Mouse (Mus musculus) thymus, postnatal 14 days (tissue): ENCODE results near the gene Rbm8a.

ENCODE experiments used
- DNase-seq: peaks from one replicate; pipeline ENCODE4 v3.0.0; 2021

Gene Rbm8a

DNA sequence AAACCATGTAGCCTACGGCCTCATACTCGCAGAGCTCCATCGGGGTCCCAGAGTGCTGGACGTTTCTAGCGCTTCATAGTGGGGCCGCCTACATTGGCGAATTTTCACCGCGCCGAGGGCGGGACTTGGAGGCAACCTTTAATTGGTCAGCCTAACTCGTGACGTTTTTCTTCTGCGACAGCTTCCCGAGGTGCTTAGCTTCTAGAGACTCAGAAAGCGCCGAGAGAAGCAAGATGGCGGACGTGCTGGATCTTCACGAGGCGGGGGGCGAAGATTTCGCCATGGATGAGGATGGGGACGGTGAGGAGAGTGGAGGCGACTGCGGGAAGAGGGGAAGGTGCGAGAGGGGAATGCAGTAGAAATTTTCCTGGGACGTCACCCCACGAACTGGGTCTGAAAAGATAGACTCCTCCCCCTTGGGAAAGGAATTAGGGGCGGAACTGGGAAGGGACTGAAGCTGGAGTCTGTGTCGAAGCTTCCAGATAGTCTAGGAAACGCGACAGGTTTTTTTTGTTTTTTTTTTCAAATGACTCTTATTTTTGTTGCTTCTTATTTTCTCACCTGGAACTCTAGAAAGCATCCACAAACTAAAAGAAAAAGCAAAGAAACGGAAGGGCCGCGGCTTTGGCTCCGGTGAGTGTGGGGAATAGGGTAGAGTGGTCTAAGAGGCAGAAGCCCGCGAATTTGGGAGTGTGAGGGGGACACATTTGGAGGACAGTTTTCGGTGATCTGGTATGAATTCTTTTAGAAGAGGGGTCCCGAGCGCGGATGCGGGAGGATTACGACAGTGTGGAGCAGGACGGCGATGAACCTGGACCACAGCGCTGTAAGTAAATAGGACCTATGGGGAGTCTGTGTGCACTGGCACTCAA, at the start of gene Rbm8a:
Gene Rbm8a, plus strand, starts transcription at position 205 of the 872 bp plus-strand sequence.
- peak; percentile 95 for DNase-seq

DNA sequence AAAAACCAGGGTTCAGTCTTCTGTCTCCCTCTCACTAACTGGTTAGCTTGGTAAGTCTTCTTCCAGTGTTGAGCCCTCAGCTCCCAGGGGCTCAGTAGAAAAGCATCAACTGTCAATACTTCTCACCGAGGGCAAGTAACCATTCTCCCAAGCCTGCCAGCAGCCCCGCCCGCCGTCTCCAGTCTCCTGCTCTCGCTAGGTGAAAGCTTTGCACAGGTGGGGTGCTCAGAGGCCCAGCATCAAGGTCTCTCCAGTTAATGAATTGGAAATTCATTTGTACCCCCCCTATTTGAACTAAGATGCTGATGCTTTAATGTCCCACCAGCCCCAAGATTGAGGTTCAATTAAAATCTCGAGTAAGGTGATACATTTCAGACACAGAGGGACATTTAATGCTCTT, 48.6 kb upstream of the Rbm8a start:
- DNase-seq, result no peak

DNA sequence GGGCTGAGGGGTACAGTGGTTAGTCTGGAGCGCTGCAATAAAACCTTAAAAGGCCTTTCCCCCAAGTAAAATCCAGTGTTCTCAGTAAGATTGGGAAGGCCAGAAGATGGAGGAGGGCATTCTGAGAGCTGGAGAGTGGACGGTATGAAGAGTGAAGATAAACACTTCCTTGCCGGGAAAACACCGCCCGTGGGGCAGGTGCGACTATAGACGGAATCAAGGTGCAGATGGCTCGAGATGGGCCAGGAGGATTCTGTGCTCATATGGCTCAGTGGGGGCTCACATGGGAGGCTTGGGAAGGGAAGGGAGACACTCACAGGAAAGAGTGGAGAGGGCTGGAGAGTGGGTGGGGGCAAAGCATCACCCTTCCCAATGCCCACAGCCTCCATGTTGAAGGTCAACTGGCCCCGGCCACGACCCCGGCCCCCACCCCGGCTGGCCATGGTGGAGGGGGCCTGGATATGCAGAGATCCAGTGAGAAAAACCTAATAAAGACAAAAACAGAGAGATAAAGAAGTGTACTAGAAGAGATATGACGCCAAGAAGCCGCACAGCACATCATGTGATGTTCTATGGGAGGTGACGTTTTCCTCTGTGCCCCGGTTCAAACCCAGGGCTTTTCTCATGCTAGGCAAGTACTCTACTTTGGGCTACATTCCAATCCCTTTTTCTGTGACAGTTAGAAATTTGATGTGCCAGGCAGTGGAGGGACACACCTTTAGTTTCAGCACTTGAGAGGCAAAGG, 47.8 kb upstream of the Rbm8a start:
- no peak for DNase-seq

DNA sequence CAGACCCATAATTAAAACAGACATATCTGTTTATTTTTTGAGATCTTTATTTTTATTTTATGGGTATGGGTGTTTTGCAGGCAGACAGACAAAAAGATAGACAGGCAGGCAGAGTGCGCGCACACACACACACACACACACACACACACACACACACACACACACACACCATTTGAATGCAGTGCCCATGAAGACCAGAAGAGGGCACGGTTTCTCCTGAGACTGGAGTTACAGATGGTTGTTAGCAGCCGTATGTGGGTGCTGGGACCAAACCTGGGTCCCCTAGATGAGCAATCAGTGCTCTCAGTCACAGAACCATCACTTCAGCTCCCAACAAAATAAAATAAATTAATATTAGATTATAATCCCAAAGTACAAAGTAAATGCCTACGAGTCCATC, 46.3 kb upstream of the Rbm8a start:
- DNase-seq, result no peak

DNA sequence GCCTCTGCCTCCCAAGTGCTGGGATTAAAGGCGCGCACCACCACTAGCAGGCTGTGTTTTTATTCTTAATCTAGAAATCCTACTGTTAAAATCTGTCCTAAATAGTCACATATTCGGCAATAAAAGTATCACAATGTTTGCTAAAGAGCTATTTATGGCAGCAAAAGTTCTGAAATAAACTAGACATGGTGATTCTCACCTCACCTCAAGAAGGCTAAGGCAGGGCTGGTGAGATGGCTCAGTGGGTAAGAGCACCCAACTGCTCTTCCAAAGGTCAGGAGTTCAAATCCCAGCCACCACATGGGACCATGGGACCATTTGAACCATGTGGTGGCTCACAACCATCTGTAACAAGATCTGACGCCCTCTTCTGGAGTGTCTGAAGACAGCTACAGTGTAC, 39.1 kb upstream of the Rbm8a start:
- DNase-seq, result no peak

DNA sequence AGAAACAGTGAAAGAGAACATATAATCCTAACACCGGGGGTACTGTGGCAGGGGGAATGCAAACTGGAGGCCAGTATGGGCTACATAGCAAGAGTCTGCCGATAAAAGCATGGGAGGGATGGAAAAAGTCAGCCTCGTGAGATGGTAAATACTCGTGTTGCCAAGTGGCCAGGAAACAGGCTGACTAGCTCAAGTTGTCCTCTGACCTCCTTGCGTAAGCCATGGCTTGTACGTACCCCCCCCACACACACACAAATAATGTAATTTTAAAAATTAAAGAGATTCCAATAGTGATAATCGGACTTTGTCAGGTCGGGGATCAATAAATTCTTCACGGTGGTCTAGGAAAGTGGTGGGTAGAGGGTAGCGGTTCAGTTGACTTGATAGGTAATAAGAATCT, 36.4 kb upstream of the Rbm8a start:
- no peak for DNase-seq

DNA sequence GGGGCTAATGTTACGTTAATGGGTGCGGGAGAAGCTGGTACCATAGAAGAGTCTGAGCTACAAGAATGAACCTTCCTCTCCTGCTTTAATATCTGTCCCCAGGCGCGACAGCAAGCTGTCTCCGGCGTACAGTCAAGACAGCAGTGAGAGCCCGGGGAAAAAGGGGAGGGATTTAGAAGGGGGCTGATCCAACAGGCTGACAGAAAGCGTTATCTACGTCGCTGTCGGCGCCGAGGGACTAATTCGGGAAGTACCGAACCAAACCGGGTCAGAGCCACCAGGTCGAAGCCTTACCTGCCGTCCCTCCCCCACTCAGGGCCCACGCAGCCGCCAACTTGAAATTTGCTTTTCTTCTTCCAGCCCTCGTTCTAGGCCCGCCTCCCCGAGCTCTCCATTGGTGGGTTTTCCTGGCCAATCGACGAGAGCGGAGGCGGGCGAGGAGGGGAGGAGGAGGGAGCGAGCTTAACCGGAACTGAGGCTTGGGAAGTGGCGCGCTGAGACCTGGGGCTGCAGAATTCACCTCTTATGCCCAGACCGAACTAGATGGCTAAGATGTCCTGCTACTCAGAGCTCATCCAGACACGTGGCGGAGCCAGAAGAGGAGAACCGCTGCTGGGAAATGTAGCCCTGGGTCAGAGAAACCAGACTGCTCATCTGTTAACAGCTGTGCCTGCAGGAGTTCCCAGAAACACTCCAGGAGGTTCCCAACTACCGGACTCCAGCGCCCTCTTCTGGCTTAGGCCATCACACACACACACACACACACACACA, 35.8 kb upstream of the Rbm8a start, which contains the start of gene Polr3gl:
Gene Polr3gl, minus strand, starts transcription at position 392 of the 771 bp plus-strand sequence.
- peak; percentile 96 for DNase-seq

DNA sequence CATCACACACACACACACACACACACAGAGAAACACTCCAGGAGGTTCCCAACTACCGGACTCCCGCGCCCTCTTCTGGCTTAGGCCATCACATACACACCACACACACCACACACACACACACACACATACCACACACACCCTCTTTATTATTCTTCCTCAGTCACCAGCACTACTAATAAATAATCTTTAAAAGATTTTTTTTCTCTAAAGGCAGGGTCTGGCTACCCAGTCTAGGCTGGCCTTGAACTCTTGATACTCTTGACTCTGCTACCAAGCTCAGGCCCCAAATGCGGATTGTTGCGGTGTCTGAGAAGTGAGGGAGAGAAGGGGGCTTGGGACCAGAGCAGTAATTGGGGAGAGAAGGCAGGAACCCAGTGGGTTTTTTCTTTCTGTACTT, 34.9 kb upstream of the Rbm8a start:
- DNase-seq, result no peak

DNA sequence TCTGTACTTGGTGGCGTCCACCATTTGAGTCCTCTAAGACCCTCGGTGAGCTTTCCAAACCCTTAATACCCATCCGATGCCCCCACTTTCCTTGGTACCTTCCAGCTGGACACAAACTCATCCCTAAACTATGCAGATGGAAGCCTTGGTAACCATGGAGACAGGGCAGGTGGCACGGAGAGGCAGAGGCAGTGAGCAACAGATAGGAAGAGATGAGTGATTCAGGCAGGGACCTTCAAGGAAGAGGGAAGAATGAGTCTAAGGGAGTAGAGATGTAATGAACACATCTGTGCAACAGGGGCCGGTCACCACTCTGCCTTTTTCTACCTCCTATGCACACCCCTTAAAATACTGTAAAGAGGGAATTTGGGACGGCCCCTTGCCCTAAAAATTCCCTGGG, 34.1 kb upstream of the Rbm8a start:
- no peak for DNase-seq

DNA sequence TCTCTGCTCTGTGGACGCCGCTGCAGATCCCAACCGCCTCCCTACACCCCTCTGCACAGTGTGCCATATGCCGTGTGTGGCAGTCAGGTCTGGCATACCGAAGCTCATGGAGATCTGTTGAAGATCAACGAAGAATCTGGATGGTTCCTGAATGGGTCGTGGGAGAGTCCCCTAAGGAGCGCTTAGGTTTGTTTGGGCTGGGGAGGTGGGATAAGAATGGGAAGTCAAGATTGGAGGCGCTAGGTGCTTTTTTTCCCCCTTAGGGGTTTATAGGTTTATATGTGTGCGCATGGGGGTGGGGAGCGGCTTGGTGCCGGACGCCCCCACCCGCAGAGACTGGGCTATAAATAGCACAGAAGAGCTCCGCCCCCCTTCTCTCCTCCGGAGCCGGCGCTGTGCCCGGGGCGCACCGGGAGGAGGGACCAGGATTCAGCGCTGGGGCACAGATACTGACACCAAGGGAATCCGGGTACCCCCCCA, 33.5 kb upstream of the Rbm8a start, which contains the start of gene Ankrd34a:
Gene Ankrd34a, plus strand, starts transcription at position 409 of the 480 bp plus-strand sequence.
- DNase-seq, result no peak

DNA sequence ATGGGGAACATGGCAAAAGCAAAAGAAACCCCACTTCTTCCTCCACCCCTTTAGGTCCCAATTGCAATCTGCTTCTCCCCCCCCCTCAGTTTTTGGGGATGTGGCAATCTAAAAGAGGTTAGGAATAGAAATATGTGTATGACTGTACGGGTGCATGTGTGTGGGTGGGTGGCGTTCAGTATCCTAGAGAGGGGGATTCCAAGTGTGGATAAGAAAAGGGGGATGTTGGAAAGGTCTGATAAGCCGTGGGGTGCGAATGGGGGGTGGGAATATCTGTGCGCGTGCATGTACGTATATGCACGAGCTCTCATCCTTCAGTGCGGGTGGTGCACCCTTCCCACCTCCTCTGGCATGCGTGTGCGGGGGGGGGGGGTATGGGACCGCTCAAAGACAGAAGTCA, 32.9 kb upstream of the Rbm8a start:
- no peak for DNase-seq

DNA sequence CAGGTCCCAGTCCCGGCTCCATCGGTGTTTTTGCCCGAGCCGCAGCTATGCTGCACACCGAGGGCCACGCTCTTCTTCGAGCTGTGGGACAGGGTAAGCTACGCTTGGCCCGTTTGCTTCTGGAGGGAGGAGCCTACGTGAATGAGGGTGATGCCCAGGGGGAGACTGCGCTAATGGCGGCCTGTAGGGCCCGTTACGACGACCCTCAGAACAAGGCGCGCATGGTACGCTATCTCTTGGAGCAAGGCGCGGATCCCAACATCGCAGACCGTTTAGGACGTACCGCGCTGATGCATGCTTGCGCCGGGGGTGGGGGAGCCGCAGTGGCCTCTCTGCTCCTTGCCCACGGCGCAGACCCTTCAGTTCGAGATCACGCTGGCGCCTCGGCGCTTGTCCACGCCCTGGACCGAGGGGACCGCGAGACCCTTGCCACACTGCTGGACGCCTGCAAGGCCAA, 32.3 kb upstream of the Rbm8a start:
- no peak for DNase-seq

DNA sequence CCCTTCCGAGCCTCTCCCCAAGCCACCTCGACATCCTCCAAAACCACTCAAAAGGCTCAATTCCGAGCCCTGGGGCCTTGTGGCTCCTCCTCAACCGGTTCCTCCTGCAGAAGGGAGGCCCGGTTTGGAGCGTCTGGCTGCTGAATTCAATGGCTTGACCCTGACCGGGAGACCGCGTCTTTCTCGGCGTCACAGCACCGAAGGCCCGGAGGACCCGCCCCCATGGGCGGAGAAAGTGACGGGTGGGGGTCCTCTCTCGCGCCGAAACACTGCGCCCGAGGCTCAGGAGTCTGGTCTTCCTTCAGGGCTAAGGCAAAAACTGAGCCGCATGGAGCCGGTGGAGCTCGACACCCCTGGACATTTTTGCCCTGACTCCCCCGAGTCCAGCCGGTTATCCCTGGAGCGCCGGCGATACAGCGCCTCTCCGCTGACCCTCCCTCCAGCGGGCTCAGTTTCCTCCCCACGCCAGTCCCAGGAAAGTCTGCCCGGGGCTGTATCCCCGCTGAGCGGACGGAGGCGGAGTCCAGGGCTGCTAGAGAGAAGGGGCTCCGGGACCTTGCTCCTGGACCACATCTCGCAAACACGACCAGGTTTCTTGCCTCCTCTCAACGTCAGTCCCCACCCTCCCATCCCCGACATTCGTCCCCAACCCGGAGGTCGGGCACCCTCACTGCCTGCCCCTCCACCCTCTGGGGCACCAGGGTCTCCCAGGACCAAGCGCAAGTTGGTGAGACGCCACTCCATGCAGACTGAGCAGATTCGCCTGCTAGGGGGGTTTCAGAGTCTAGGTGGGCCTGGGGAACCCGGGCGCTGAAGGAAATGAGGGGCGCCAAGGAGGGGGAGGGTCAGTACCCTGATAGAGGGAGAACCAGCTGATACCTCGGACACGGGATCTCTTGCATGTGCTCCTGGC, 31.3 kb upstream of the Rbm8a start:
- peak; percentile 25 for DNase-seq

DNA sequence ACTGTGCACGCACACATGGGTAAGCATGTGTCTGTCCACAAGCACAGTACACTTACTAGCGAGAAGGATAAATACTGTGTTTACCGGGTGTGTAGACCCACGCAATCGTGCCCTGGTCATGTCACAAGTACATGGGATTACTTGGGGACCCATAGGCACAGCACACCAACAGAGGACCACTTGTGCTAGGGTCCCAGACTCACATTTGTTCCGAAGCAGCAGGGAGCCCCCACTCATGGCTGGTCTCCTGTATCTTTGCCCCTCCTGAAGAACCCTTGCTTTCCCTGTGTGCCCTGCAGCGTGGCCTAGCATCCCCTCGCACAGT, 30.7 kb upstream of the Rbm8a start:
- no peak for DNase-seq

DNA sequence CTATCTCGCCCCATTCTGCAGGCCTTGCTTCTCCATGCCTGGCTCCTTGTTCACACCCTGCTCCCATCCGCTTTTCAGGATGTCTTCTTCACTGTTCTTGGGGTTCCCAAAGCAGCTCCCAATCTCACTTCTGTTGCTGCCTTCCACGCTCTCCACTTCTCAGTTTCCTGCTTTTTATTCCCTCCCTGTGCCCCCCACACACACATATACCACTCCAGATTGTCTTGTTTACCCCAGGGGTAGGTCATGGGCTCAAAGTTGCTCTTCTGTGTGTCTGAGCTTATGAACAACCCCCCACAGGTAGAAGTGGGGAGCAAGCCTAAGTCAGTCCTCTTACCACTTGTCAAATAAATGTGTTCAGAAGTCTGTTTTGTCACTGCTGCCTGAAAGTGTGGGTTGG, 30.3 kb upstream of the Rbm8a start:
- DNase-seq, result no peak

DNA sequence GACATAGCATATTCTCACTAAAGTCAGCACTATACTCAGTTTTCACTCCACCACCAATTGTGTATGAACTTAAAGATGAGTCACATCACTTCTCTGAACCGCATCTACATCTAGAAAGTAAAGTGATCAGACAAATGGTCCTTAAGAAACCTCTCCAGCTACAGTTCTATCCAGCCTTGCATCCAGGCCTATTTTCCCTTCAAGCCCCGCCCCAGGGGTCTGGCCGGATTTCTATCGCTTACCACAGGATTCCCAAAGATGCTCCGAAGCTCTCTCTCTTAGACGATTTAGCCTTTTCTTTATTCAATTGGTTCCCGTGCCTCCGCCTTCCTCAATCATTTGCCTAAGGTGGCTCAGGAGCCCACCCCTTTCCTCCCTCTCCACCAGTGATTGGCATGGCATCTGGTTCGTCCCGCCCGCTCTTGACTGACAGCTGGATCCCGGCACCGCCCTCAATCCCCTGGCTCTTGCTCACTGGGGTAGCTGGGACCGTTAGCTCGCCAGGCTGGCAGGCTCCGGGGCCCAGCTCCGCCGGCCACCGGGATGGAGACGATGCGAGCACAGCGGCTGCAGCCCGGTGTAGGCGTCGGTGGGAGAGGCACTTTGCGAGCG, 29.0 kb upstream of the Rbm8a start, which contains the start of gene Lix1l:
Gene Lix1l, plus strand, starts transcription at position 511 of the 612 bp plus-strand sequence.
- peak; percentile 92 for DNase-seq

DNA sequence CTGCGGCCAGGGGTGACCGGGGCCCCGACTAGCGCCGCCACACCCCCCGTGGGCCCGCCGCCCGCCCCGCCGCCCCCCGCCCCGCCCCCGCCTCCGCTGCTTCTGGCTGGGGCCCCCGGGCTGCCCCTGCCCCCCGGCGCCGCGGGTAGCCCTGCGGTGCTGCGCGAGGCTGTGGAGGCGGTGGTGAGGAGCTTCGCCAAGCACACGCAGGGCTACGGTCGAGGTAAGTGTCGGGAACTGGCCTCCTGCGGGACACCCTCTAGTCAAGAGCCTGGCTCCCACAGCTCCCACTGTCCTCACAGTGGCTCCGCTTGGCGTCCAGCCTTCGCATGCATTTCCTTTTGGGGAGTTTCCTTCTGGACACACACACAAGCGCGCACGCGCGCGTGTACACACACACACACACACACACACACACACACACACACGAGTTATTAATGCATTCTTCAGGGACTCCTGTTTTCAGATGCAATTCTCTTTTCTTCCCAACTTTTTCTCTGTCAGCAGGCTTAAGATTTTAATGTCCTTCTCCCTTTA, 28.4 kb upstream of the Rbm8a start:
- no peak for DNase-seq

DNA sequence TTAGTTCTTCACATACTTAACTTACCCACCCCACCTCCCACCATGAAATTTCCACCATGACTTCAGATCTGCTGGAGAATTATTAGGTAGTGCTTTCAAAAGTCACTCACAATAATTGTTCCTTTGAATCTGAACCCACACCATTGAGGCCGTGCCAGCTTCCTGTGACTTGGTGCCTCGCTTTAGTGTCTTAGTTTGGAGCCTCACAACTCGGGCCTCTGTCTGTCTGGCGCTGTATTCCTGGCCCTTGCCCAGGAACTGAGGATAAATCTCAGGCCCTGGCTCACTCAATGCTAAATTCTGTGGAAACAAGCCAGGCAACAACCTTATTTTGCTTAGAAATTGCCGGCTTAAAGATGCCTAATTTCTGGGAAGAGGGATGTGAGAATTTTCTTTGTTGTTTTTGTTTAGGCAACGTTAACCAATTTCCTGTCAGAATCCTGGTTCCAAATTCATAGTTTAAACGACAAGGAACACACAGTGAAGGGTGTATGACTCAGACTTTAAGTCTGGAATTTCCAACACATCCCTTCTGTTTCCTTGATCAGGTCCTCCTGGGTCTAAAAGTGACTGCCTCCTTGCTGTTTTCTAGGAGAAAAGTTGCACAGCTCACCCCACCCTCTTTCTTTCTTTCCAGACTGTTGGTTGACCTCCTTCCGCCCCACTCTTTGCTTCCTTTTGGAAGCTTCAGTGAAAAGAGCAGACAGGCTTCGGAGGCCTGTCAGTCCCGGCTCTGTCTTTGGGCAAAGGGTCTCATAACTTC, 27.6 kb upstream of the Rbm8a start:
- DNase-seq, result no peak

DNA sequence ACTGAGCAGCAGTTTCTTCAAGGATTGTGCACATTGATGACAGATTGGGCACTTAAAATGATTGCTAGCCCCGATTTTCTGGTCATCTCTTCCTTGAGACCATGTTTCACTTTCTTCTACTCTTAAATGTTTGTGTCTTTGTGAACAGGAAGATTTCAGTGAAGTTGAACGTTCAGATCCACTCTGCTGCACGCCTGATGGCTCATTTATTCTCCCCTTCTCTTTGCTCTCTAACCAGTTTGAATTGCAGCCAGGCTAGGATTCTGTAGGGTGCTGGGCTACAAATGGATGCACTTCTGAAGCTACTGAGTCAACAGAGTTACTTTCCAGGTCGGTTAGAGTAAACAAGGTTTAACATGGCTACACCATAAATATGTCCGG, 27.0 kb upstream of the Rbm8a start:
- DNase-seq, result no peak

DNA sequence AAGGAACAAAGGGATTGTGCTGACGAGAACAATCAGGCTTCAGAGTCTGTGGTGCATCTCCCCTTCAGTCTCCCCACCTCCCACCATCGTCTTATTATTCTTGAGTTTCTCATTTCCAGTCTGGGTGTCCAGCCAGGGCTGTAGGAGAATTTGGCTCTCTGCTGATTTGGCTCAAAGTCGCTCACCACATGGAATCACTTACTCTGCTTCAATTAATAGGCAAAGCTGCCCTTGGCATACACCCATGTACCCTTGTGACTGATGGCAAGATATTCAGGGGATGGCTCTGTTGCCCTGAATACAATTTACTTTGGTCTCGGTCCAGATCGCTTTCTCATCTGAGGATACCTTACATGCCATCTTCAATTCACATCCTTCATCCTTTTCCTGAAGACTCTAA, 26.4 kb upstream of the Rbm8a start:
- no peak for DNase-seq
